Mouse (Mus musculus) kidney, embryonic 14.5 days (tissue): ENCODE measurements around the gene Rmi1. TPM values are rescaled to one million over a fixed set of nuclear protein-coding genes. Genes with fewer than 3 reads are reported as not detected.
"Not testable (repeated sequence)": the region's sequence is repeated elsewhere in the genome, so short reads cannot be mapped to it uniquely, and the experiment has no call there.

Source experiments
- ATAC-seq: fragments of 200-750 bp; cut with Nextera tagmentation; 2 replicates; pipeline ENCODE4 v1.8.0; 2017; ENCODE audit warnings: moderate number of reproducible peaks, mild to moderate bottlenecking, moderate TSS enrichment, moderate library complexity; ENCODE audit not compliant: low FRiP score, low TSS enrichment
- H3K27ac ChIP-seq: fragments of 300-500 bp; sonication (generic); 2 replicates; pipeline ENCODE4 v1.5.1; 2014; ENCODE audit warnings: low read depth, mild to moderate bottlenecking, low read length, moderate library complexity, mixed read lengths
- H3K27me3 ChIP-seq: fragments of 300-500 bp; sonication (generic); 2 replicates; pipeline ENCODE4 v1.6.1; 2014; ENCODE audit warnings: mild to moderate bottlenecking, low read length; ENCODE audit not compliant: control insufficient read depth, insufficient read depth
- H3K36me3 ChIP-seq: fragments of 300-500 bp; sonication (generic); 2 replicates; pipeline ENCODE4 v1.6.1; 2014; ENCODE audit warnings: low read length, mixed read lengths; ENCODE audit not compliant: control insufficient read depth, insufficient read depth
- H3K4me1 ChIP-seq: fragments of 300-500 bp; sonication (generic); 2 replicates; pipeline ENCODE4 v1.6.1; 2014; ENCODE audit warnings: low read length, mixed read lengths; ENCODE audit not compliant: control insufficient read depth, insufficient read depth
- H3K4me2 ChIP-seq: fragments of 300-500 bp; sonication (generic); replicated peaks from 2 replicates; pipeline ENCODE4 v1.6.1; 2014; ENCODE audit warnings: low read depth, mild to moderate bottlenecking, low read length
- H3K4me3 ChIP-seq: fragments of 300-500 bp; sonication (generic); 2 replicates; pipeline ENCODE4 v1.5.1; 2014; ENCODE audit warnings: mild to moderate bottlenecking, low read length
- H3K9ac ChIP-seq: fragments of 300-500 bp; sonication (generic); 2 replicates; pipeline ENCODE4 v1.6.1; 2014; ENCODE audit warnings: low read depth, mild to moderate bottlenecking, low read length, moderate library complexity
- H3K9me3 ChIP-seq: fragments of 300-500 bp; sonication (generic); 2 replicates; pipeline ENCODE4 v1.6.1; 2016; ENCODE audit warnings: low read length; ENCODE audit not compliant: control insufficient read depth
- WGBS: fragments of 180-500 bp; shearing (Covaris S2); extraction: QIAGEN DNeasy Blood & Tissue Kit; methylation state at CpG from one replicate; pipeline ENCODE4 v1.1.7; 2014; 5-methylcytosine and 5-hydroxymethylcytosine counted together
- polyA plus RNA-seq: library from polyadenylated mRNA; unstranded; fragments of >200 nt; fragmentation: Nextera tagmentation; extraction: Ambion mirVana; gene quantifications from 2 replicates; pipeline ENCODE4 v1.2.1, GENCODE M21; 2014

The Rmi1 gene
- polyA plus RNA-seq, 1 experiment from 2014 or later, result 27.2 TPM

DNA sequence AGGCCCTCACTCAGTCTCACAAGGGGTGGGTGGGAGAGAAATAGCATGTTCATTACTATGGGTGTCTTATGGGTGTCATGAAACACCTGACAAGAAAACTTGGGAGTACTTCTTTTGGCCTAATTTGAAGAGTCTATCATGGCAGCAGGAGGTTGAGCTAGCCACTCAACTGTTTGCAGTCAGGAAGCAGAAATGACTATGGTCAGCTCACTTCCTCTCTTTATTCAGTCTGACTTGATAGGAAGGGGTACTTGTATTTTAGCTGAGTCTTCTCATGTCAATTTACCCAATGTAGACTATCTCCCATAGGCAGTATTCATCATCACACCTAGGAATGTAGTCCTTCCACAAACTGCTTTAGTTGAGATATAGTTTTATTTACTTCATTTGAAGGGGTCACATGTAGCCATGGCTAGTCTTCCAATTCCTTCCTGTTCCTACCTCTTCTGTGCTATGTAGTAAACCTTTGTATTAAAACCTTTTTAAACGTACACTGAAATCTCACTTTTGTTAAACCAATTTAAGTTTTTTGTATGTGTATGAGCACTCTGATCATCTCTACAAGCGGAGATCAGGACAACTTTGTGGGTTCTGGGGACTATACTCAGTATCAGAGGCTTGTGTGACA lies 12.6 kb upstream of the Rmi1 start:
- H3K9ac ChIP-seq, result no peak overlapping the region
- H3K4me1 ChIP-seq, result 0 out of 2 replicates have a peak, but pooled peaks cover 5% of the 10 kb centered on the region
- no peak overlapping the region for H3K4me3 ChIP-seq
- H3K9me3 ChIP-seq, result no peaks in the 10 kb centered on the region
- H3K4me2 ChIP-seq, result no peak overlapping the region
- WGBS, result 84% methylated on average over 2 of the region's 2 CpGs
- peaks cover 39% of the 10 kb centered on the region for H3K36me3 ChIP-seq
- no peak overlapping the region for H3K27ac ChIP-seq
- no peak for ATAC-seq
- no peaks in the 10 kb centered on the region for H3K27me3 ChIP-seq

- WGBS, result 85% methylated on average over 11 of the region's 11 CpGs
- H3K36me3 ChIP-seq, result peaks cover 81% of the 10 kb centered on the region
- ATAC-seq, result 0 out of 2 replicates have a peak, but pooled peaks have one; percentile 25
These were observed 7.7 kb upstream of the Rmi1 start for GRCm38 (mm10) chr13:58394392-58394791.

DNA sequence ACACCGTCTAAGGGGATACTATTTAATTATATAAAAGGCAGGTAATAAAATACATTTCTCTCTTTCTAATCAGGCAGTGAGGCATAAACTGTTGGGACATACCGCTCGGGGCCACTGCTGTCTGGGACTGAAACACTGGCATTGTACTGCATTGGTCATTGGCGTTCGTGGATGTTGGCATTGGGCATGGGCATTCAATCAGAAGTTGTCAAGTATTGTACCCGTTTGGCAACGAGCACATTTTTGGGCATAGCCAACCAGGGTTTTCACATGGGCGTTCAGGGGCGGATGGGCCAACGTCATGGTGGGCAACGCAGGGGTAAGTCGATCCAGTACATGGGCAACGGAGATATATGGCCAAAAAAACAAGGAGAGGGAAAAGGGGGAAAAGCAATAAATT lies 4.4 kb upstream of the Rmi1 start:
- Histone ChIP-seq H3K27me3 (no peaks in the 10 kb centered on the region), H3K36me3 (peaks cover 64% of the 10 kb centered on the region), H3K27ac (no peak overlapping the region), H3K4me3 (no peak overlapping the region), H3K4me1 (no peaks in the 10 kb centered on the region; the same call in 1 of the 2 replicates), H3K4me2 (no peak overlapping the region), H3K9ac (no peak overlapping the region), H3K9me3 (no peaks in the 10 kb centered on the region)
- ATAC-seq, result no peak
- 84% methylated on average over 13 of the region's 13 CpGs for WGBS

More at GRCm38 (mm10) chr13:58394392-58394791, 7.7 kb upstream of the Rmi1 start:
- H3K4me3 ChIP-seq, H3K9me3 ChIP-seq, H3K27ac ChIP-seq, H3K4me1 ChIP-seq, H3K9ac ChIP-seq, H3K4me2 ChIP-seq, H3K27me3 ChIP-seq: not testable (repeated sequence)

GRCm38 (mm10) chr13:58400576-58400975 lies 1.5 kb upstream of the Rmi1 start:
- WGBS, result under 1% methylated on average over 11 of the region's 11 CpGs

GRCm38 (mm10) chr13:58401135-58402002 lies 679 bp upstream of the Rmi1 start:
- Histone ChIP-seq H3K9me3 (no peaks in the 10 kb centered on the region), H3K4me1 (peaks cover 2% of the 10 kb centered on the region; the same call in 1 of the 2 replicates), H3K27ac (peak overlapping the region; percentile 99), H3K27me3 (no peaks in the 10 kb centered on the region), H3K9ac (peak overlapping the region; percentile 100), H3K4me3 (peak overlapping the region; percentile 99), H3K4me2 (peak overlapping the region; percentile 73), H3K36me3 (peaks cover 28% of the 10 kb centered on the region)
- peak; percentile 50 for ATAC-seq
- WGBS, result under 1% methylated on average over 70 of the region's 100 CpGs

More at GRCm38 (mm10) chr13:58400576-58400975, 1.5 kb upstream of the Rmi1 start:
- Histone ChIP-seq H3K4me2 (peak overlapping the region; percentile 73), H3K9me3 (no peaks in the 10 kb centered on the region), H3K27ac (no peak overlapping the region), H3K9ac (peak overlapping the region; percentile 100), H3K4me3 (peak overlapping the region; percentile 99), H3K27me3 (no peaks in the 10 kb centered on the region), H3K36me3 (peaks cover 36% of the 10 kb centered on the region), H3K4me1 (peaks cover 2% of the 10 kb centered on the region; the same call in 1 of the 2 replicates)
- no peak for ATAC-seq

- Histone ChIP-seq H3K36me3 (peaks cover 14% of the 10 kb centered on the region), H3K27me3 (no peaks in the 10 kb centered on the region), H3K4me2 (peak overlapping the region; percentile 56), H3K9ac (peak overlapping the region; percentile 100), H3K27ac (peak overlapping the region; percentile 99), H3K9me3 (no peaks in the 10 kb centered on the region), H3K4me1 (peaks cover 2% of the 10 kb centered on the region; the same call in 1 of the 2 replicates), H3K4me3 (peak overlapping the region; percentile 99)
- WGBS, result 0% methylated on average over 23 of the region's 48 CpGs
- no peak; the same call in 1 of the 2 replicates for ATAC-seq
These were observed 679 bp downstream of the Rmi1 start for GRCm38 (mm10) chr13:58402744-58403110.

DNA sequence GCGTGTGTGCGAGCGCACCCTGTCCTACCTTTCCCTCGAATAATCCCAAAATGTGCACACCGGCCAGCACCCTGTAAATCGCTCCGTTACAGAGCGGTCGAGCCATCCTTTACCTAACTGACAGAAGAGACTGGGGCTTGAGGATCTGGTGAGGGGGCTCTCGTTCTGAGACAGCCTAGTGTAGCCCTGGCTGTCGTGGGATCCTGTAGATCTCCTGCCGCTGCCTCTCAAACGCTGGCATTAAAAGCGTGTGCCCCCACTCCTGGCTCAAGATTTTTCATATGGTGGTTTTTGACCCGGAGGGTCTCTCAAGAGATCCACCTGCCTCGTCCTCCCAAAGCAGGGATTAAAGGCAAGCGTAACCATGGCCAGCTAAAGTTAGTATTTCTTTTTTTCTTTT lies 1.2 kb downstream of the Rmi1 start, which contains the start of gene Hnrnpk:
TSS of gene Hnrnpk (minus strand) at position 101 of the 400 bp plus-strand sequence.
- not testable (repeated sequence) for H3K36me3 ChIP-seq, H3K27me3 ChIP-seq, H3K4me1 ChIP-seq, ATAC-seq, H3K9me3 ChIP-seq
- peak within 1 kb of the TSS; percentile 99 for H3K4me3 ChIP-seq
- peak within 1 kb of the TSS; percentile 100 for H3K9ac ChIP-seq
- H3K27ac ChIP-seq, result peak within 1 kb of the TSS; percentile 99
- peak within 1 kb of the TSS; percentile 56 for H3K4me2 ChIP-seq
- WGBS, result 10% methylated on average over 17 of the region's 17 CpGs

GRCm38 (mm10) chr13:58411073-58411472 lies 9.0 kb downstream of the Rmi1 start:
- peaks cover 4% of the 10 kb centered on the region; the same call in 1 of the 2 replicates for H3K36me3 ChIP-seq
- no peak overlapping the region for H3K4me3 ChIP-seq
- H3K27me3 ChIP-seq, result no peaks in the 10 kb centered on the region
- H3K27ac ChIP-seq, result no peak overlapping the region
- 0 out of 2 replicates have a peak, but pooled peaks cover 3% of the 10 kb centered on the region for H3K9me3 ChIP-seq
- no peak overlapping the region for H3K9ac ChIP-seq
- WGBS, result 95% methylated on average over 4 of the region's 4 CpGs
- no peak overlapping the region for H3K4me2 ChIP-seq
- no peak for ATAC-seq
- H3K4me1 ChIP-seq, result no peaks in the 10 kb centered on the region
